Mouse (Mus musculus) liver, adult 10 weeks (tissue): ENCODE data around the gene Qtrt1. TPM values are rescaled to one million over a fixed set of nuclear protein-coding genes. Genes with fewer than 3 reads are reported as not detected.

ENCODE experiments used
- polyA plus RNA-seq: library from polyadenylated mRNA; stranded (reverse); fragments of 350-450 nt; fragmentation: Illumina TruSeq; extraction: RNeasy Lipid Tissue Mini Kit (QIAGEN cat#74804); gene quantifications from one replicate; pipeline ENCODE4 v1.2.3, GENCODE M21; 2014; ENCODE audit warnings: low read depth, low replicate concordance

The Qtrt1 gene
- not detected for polyA plus RNA-seq

GRCm38 (mm10) chr9:21411669-21412550 lies at the start of gene Qtrt1:
Qtrt1 (plus strand) TSS chr9:21411837.

GRCm38 (mm10) chr9:21367357-21368111 lies 44.1 kb upstream of the Qtrt1 start, which contains the start of gene Ilf3:
Ilf3 (plus strand) TSS chr9:21367871.

DNA sequence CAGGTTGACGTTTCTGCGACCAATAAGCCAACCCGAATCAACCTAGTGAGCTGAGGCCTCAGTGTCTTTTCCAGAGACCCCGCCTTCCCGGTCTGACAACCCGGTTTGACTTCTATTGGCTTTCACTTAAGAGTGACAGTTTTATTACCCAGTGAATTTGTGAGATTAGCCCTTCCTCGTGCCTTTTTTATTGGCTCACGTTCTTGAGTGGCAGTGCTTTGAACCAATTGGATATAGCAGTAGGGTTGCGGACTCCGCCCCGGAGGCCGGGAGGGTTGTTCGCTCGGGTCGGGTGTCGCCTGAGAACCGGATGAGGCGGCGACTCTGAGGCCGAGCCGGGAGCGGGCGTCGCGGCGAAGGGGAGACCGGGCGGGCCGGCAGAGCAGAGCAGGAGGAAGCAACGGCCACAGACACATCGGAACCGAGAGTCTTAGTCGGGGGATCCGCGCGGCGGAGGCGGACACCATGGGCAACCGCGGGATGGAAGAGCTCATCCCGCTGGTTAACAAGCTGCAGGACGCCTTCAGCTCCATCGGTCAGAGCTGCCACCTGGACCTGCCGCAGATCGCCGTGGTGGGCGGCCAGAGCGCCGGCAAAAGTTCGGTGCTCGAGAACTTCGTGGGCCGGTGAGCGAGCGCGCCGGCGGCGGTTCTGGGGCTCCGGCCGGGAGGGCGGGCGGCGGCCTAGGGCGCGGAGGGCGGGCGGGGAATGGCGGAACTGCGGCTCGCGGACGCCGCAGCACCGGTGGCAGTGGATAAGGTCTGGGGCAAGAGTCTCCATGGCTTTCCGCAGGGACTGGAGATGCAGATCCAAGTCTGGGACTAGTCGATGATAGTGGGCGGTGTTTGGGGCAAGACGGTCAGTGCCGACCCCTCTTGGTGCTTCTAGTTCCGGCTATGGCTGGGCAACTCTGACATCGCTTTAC lies 13.3 kb downstream of the Qtrt1 start, which contains the start of gene Dnm2:
Gene Dnm2 (plus strand): TSS at position 278 of the 925 bp plus-strand sequence.

Other genes with a start within 250 kb of the Qtrt1 start
- gene Pde4a, start 246.1 kb upstream of the Qtrt1 start, polyA plus RNA-seq = 0.69 TPM
- gene Keap1, start 172.5 kb upstream of the Qtrt1 start, polyA plus RNA-seq = 6.6 TPM
- gene S1pr5, start 163.4 kb upstream of the Qtrt1 start, polyA plus RNA-seq = 2.5 TPM
- gene Atg4d, start 146.5 kb upstream of the Qtrt1 start, polyA plus RNA-seq = 2.4 TPM
- gene Kri1, start 123.9 kb upstream of the Qtrt1 start, polyA plus RNA-seq = 2.3 TPM
- gene Cdkn2d, start 120.4 kb upstream of the Qtrt1 start, polyA plus RNA-seq = 0.74 TPM
- gene Ap1m2, start 99.5 kb upstream of the Qtrt1 start, polyA plus RNA-seq = not detected
- gene Slc44a2, start 91.1 kb upstream of the Qtrt1 start, polyA plus RNA-seq = 3.2 TPM
- 4.7 TPM for gene Ilf3, start 44.0 kb upstream of the Qtrt1 start, polyA plus RNA-seq
- 9.2 TPM for gene Dnm2, start 13.1 kb downstream of the Qtrt1 start, polyA plus RNA-seq
- gene Tmed1, start 98.4 kb downstream of the Qtrt1 start, polyA plus RNA-seq = 1.9 TPM
- gene AB124611, start 114.3 kb downstream of the Qtrt1 start, polyA plus RNA-seq = 2.8 TPM
- 2.6 TPM for gene Carm1, start 135.1 kb downstream of the Qtrt1 start, polyA plus RNA-seq
- 30.6 TPM for gene Timm29, start 180.9 kb downstream of the Qtrt1 start, polyA plus RNA-seq
- 7.8 TPM for gene Yipf2, start 181.0 kb downstream of the Qtrt1 start, polyA plus RNA-seq
- gene Smarca4, start 204.3 kb downstream of the Qtrt1 start, polyA plus RNA-seq = 2.7 TPM